Mouse (Mus musculus): ENCODE measurements at regions not wholly inside any gene's neighbourhood (a gene's known extent, or its start where the extent isn't known, plus 50 kb on each side); places are given as distances from the start of the nearest gene placed in this dataset.

- Histone ChIP-seq H3K27ac (replicated peaks; ENCODE audit: low read depth, low read length) (no peak overlapping the region), H3K4me1 (ENCODE audit: control insufficient read depth, insufficient read depth, low read length) (no peaks in the 10 kb centered on the region), H3K27me3 (ENCODE audit: control insufficient read depth, insufficient read depth, low read length) (no peaks in the 10 kb centered on the region), H3K9ac (ENCODE audit: low read depth, low read length, severe bottlenecking) (no peak overlapping the region), H3K4me2 (replicated peaks; ENCODE audit: low read depth, low read length, severe bottlenecking) (no peak overlapping the region), H3K9me3 (ENCODE audit: control insufficient read depth, low read length) (no peaks in the 10 kb centered on the region), H3K4me3 (replicated peaks; ENCODE audit: low read length) (no peak overlapping the region), H3K36me3 (ENCODE audit: control insufficient read depth, insufficient read depth, low read length) (no peaks in the 10 kb centered on the region)
- WGBS, result 57% methylated on average over 3 of the region's 3 CpGs
- ATAC-seq (ENCODE audit: low FRiP score, low read depth) (no peak), DNase-seq (ENCODE audit: low spot score) (no peak)
- TF ChIP-seq POLR2A (IDR thresholded peaks at IDR 0.05; ENCODE audit: borderline replicate concordance, extremely low read depth, insufficient read depth, insufficient read length), result no peak
Observed at GRCm38 (mm10) chr10:17619617-17620016, 103.4 kb upstream of the Cited2 start.

- H3K27ac ChIP-seq (replicated peaks; ENCODE audit: low read depth, low read length), result no peak overlapping the region
- H3K36me3 ChIP-seq (ENCODE audit: control insufficient read depth, insufficient read depth, low read length), result no peaks in the 10 kb centered on the region
- no peaks in the 10 kb centered on the region for H3K27me3 ChIP-seq (ENCODE audit: control insufficient read depth, insufficient read depth, low read length)
- DNase-seq (ENCODE audit: low spot score), result no peak
- H3K9ac ChIP-seq (ENCODE audit: low read depth, low read length, severe bottlenecking), result no peak overlapping the region
- H3K4me1 ChIP-seq (ENCODE audit: control insufficient read depth, insufficient read depth, low read length), result no peaks in the 10 kb centered on the region
- no peak for ATAC-seq (ENCODE audit: low FRiP score, low read depth)
- WGBS, result 74% methylated on average over 5 of the region's 5 CpGs
- H3K4me2 ChIP-seq (replicated peaks; ENCODE audit: low read depth, low read length, severe bottlenecking), result no peak overlapping the region
- H3K9me3 ChIP-seq (ENCODE audit: control insufficient read depth, low read length), result no peaks in the 10 kb centered on the region
- no peak for TF ChIP-seq POLR2A (IDR thresholded peaks at IDR 0.05; ENCODE audit: borderline replicate concordance, extremely low read depth, insufficient read depth, insufficient read length)
- no peak overlapping the region for H3K4me3 ChIP-seq (replicated peaks; ENCODE audit: low read length)
Observed at GRCm38 (mm10) chr10:17621703-17622385, 101.2 kb upstream of the Cited2 start.

GRCm38 (mm10) chr10:17622802-17623201, 100.2 kb upstream of the Cited2 start:
- no peaks in the 10 kb centered on the region for H3K27me3 ChIP-seq (ENCODE audit: control insufficient read depth, insufficient read depth, low read length)
- TF ChIP-seq POLR2A (IDR thresholded peaks at IDR 0.05; ENCODE audit: borderline replicate concordance, extremely low read depth, insufficient read depth, insufficient read length), result no peak
- H3K9ac ChIP-seq (ENCODE audit: low read depth, low read length, severe bottlenecking), result no peak overlapping the region
- H3K9me3 ChIP-seq (ENCODE audit: control insufficient read depth, low read length), result no peaks in the 10 kb centered on the region
- 21% methylated on average over 1 of the region's 1 CpGs for WGBS
- no peaks in the 10 kb centered on the region for H3K36me3 ChIP-seq (ENCODE audit: control insufficient read depth, insufficient read depth, low read length)
- H3K27ac ChIP-seq (replicated peaks; ENCODE audit: low read depth, low read length), result no peak overlapping the region
- no peak overlapping the region for H3K4me2 ChIP-seq (replicated peaks; ENCODE audit: low read depth, low read length, severe bottlenecking)
- ATAC-seq (ENCODE audit: low FRiP score, low read depth), result no peak
- no peak overlapping the region for H3K4me3 ChIP-seq (replicated peaks; ENCODE audit: low read length)
- H3K4me1 ChIP-seq (ENCODE audit: control insufficient read depth, insufficient read depth, low read length), result no peaks in the 10 kb centered on the region
- no peak for DNase-seq (ENCODE audit: low spot score)

GRCm38 (mm10) chr10:17629709-17630108, 93.3 kb upstream of the Cited2 start:
- Histone ChIP-seq H3K4me3 (replicated peaks; ENCODE audit: low read length) (no peak overlapping the region), H3K9ac (ENCODE audit: low read depth, low read length, severe bottlenecking) (no peak overlapping the region), H3K4me1 (ENCODE audit: control insufficient read depth, insufficient read depth, low read length) (peaks cover 9% of the 10 kb centered on the region), H3K27ac (replicated peaks; ENCODE audit: low read depth, low read length) (no peak overlapping the region), H3K9me3 (ENCODE audit: control insufficient read depth, low read length) (no peaks in the 10 kb centered on the region), H3K4me2 (replicated peaks; ENCODE audit: low read depth, low read length, severe bottlenecking) (no peak overlapping the region), H3K36me3 (ENCODE audit: control insufficient read depth, insufficient read depth, low read length) (no peaks in the 10 kb centered on the region), H3K27me3 (ENCODE audit: control insufficient read depth, insufficient read depth, low read length) (no peaks in the 10 kb centered on the region)
- TF ChIP-seq POLR2A (IDR thresholded peaks at IDR 0.05; ENCODE audit: borderline replicate concordance, extremely low read depth, insufficient read depth, insufficient read length), result no peak
- WGBS, result 72% methylated on average over 3 of the region's 3 CpGs
- DNase-seq (ENCODE audit: low spot score), result no peak
- ATAC-seq (ENCODE audit: low FRiP score, low read depth), result no peak

GRCm38 (mm10) chr10:17630861-17631581, 92.0 kb upstream of the Cited2 start:
- no peak overlapping the region for H3K4me2 ChIP-seq (replicated peaks; ENCODE audit: low read depth, low read length, severe bottlenecking)
- H3K36me3 ChIP-seq (ENCODE audit: control insufficient read depth, insufficient read depth, low read length), result no peaks in the 10 kb centered on the region
- 92% methylated on average over 4 of the region's 4 CpGs for WGBS
- DNase-seq (ENCODE audit: low spot score) (no peak), ATAC-seq (ENCODE audit: low FRiP score, low read depth) (no peak)
- no peak overlapping the region for H3K27ac ChIP-seq (replicated peaks; ENCODE audit: low read depth, low read length)
- peaks cover 9% of the 10 kb centered on the region for H3K4me1 ChIP-seq (ENCODE audit: control insufficient read depth, insufficient read depth, low read length)
- no peak for TF ChIP-seq POLR2A (IDR thresholded peaks at IDR 0.05; ENCODE audit: borderline replicate concordance, extremely low read depth, insufficient read depth, insufficient read length)
- H3K4me3 ChIP-seq (replicated peaks; ENCODE audit: low read length), result no peak overlapping the region
- H3K27me3 ChIP-seq (ENCODE audit: control insufficient read depth, insufficient read depth, low read length), result no peaks in the 10 kb centered on the region
- H3K9ac ChIP-seq (ENCODE audit: low read depth, low read length, severe bottlenecking), result no peak overlapping the region
- H3K9me3 ChIP-seq (ENCODE audit: control insufficient read depth, low read length), result no peaks in the 10 kb centered on the region

Measured in limb, embryonic 14.5 days (tissue).